Mouse (Mus musculus) gonadal fat pad, adult 2 months (tissue): ENCODE results near the gene Cfap57. TPM values are rescaled to one million over a fixed set of nuclear protein-coding genes. Genes with fewer than 3 reads are reported as not detected.
"Not testable (repeated sequence)": the region's sequence is repeated elsewhere in the genome, so short reads cannot be mapped to it uniquely, and the experiment has no call there.

Experiments used
- DNase-seq: peaks from one replicate; pipeline ENCODE4 v3.0.0-alpha.2; 2012; ENCODE audit warnings: low read depth
- polyA plus RNA-seq: library from polyadenylated mRNA; depleted of rRNA; stranded (reverse); fragments of >200 nt; gene quantifications from 2 replicates; pipeline ENCODE4 v1.2.3, GENCODE M21; 2012; rRNA removed

Cfap57 gene
- polyA plus RNA-seq, 1 experiment, result 0.30 TPM

DNA sequence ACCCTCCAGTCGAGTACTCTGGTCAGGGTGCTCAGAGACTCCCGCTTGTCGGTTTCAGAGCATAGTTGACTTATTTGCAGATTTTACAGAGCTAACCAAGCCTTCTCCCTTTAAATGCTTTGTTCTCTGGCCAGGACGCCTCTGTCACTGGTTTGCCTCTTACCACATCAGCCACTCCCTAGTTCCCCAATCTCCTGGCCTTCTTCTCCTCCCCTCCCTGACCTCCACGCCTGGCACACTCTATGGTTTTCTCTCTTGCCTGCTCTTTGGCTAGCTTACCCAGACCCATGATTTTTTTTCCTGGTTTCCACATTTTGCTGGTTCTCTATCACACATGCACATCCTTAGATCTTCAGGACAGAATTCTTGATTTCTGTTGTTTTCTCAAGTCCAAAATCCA is 102.4 kb downstream of the Cfap57 start:
- DNase-seq, result no peak

DNA sequence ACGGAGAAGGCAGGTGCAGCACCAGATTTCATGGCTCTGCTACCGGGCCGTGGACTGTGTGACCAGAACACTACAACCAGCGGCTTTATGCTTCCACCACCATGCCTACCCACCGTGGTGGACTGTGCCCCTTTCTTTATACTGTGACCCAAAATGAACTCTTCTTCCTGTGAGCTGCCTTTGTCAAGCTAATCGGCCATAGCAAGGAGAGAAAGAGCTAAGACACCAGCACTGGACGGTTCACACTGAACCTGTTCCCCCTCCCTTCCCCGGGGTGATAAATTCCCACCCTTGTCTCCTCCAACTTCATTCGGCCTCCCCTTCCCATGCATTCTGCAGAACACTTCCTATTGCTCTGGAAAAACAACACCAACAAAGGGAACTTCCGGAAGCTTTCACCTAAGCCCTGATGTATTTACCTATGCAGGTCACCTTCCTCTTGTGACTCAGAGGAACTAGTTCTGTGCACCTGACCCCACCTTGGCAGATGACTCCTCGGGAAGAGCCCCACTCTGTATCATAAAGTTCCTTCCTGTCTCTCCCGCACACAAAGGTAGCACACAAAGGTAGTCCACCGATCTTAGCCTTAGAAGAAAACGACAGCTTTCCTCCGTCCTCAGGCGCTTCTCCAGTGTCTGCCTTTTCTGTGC is 103.0 kb downstream of the Cfap57 start:
- DNase-seq, result no peak

DNA sequence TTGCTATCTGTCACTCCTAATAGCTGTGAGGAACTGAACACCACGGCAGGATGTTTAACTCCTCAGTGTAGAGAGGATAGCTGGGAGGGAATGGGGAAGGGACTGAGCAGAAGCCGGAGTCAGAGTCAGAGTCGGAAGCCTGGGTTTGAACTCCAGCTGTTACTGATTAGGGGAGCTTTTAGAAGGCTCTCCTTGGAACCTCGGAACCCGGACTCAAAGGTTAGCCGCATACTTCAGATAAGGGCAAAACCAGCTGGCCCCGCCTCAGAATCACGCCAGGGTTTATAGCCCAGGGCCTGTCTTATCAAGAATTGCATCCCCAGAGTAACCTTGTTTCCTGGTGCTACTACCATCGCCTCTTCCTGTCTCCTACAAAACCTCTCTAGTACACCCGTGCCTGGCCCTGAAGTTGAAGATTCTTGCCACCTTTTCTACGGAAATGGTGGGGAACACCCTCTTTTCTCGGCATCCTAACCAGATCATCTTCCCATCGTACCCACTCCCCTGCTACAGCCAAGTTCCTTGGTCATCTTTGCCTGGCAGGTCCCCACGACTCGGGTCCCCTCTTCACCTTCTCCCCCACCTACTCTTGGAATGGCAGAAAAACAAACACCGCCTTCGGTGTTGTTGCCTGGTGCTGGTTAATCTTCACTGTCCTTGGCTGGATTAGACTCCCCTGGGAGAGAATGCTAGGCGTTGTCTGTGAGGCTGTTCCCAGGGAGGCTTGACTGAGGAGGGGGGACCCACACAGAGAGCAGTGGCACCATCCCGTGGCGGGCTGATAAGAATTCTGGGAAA is 103.7 kb downstream of the Cfap57 start:
- DNase-seq, result no peak

DNA sequence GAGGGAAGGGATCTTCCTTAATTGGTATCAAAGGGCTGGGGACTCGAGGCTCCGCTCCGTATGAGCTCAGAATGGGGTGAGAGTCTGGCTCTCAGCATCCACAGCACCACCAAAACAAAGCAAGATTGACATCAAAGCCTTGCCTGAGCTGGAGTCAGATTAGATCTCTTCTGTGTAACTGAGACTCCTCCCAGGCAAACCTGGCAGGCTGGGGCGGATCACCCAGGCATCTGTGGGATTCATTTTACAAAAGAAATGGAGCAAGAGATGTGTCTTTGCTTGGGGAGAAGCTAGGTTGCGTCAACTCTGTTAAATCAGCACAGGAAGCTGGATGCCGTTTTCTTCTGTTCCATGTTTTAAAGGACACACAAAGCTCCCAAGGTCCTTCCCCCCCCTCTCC is 111.5 kb downstream of the Cfap57 start:
- DNase-seq, result peak; percentile 57

DNA sequence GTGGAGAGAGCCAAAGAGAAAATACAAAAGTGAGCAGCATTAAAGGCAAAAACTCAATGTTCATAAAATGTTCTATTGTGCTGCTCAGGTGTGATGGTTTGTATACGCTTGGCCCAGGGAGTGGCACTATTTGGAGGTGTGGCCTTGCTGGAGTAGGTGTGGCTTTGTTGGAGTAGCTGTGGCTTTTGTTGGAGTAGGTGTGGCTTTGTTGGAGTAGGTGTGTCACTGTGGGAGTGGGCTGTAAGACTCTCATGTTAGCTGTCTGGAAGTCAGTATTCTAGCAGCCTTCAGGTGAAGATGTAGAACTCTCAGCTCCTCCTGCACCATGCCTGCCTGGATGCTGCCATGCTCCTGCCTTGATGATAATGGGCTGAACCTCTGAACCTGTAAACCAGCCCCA is 113.4 kb downstream of the Cfap57 start:
- not testable (repeated sequence) for DNase-seq

DNA sequence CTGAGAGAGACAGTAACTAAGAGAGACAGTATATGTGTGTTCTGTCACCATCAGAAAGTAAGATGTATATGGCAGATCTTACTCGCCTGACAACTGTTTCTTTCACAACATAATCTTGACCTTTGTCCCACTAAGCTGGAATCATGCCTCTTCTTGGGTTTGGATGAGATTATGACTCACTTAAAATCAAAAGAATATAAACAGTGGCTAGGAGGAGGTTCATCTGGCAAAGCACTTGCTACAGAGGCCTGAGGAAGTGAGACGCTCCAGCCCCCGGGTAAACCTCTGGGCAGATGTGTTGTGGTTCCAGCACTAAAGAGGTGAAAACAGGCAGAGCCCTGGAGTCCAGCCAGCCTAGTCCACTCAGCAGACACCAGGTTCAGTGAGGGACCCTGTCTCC is 115.0 kb downstream of the Cfap57 start:
- DNase-seq, result peak; percentile 62

Other genes with a start within 250 kb of the Cfap57 start
- gene Szt2, start 211.5 kb downstream of the Cfap57 start, polyA plus RNA-seq, result 18.1 and 20.6 TPM in 2 replicates
- 36.9 and 45.5 TPM in 2 replicates for gene Med8, start 211.4 kb downstream of the Cfap57 start, polyA plus RNA-seq
- gene Elovl1, start 192.7 kb downstream of the Cfap57 start, polyA plus RNA-seq, result 120 and 164 TPM in 2 replicates
- gene Cdc20, start 183.4 kb downstream of the Cfap57 start, polyA plus RNA-seq, result 5.1 and 8.8 TPM in 2 replicates
- gene Mpl, start 163.3 kb downstream of the Cfap57 start, polyA plus RNA-seq, result 0.06 and 0.07 TPM in 2 replicates
- gene Tie1, start 130.7 kb downstream of the Cfap57 start, polyA plus RNA-seq, result 37.1 and 47.6 TPM in 2 replicates
- gene 2610528J11Rik, start 93.8 kb downstream of the Cfap57 start, polyA plus RNA-seq, result 26.7 and 28.6 TPM in 2 replicates
- gene Tmem125, start 76.7 kb downstream of the Cfap57 start, polyA plus RNA-seq, result 25.1 and 25.7 TPM in 2 replicates
- gene Ebna1bp2, start within 50 bp of the Cfap57 start, polyA plus RNA-seq, result 16.8 and 22.0 TPM in 2 replicates
- gene Olfr62, start 38.2 kb upstream of the Cfap57 start, polyA plus RNA-seq, result not detected in 2 replicates
- 0.11 and 0.25 TPM in 2 replicates for gene Olfr1342, start 72.0 kb upstream of the Cfap57 start, polyA plus RNA-seq
- gene Olfr1341, start 82.7 kb upstream of the Cfap57 start, polyA plus RNA-seq, result 0.25 and 0.53 TPM in 2 replicates
- not detected in 2 replicates for gene Olfr1340, start 99.4 kb upstream of the Cfap57 start, polyA plus RNA-seq
- not detected in 2 replicates for gene Olfr1339, start 111.4 kb upstream of the Cfap57 start, polyA plus RNA-seq
- 8.5 and 10.8 TPM in 2 replicates for gene Olfr1338, start 138.0 kb upstream of the Cfap57 start, polyA plus RNA-seq
- 0.42 TPM in 1 of 2 replicates, not detected in the other for gene Olfr1337, start 161.8 kb upstream of the Cfap57 start, polyA plus RNA-seq
- gene Olfr1335, start 189.2 kb upstream of the Cfap57 start, polyA plus RNA-seq, result not detected in 2 replicates
- not detected in 2 replicates for gene Olfr1333, start 215.5 kb upstream of the Cfap57 start, polyA plus RNA-seq
- not detected in 2 replicates for gene Olfr1331, start 243.9 kb upstream of the Cfap57 start, polyA plus RNA-seq